Mouse (Mus musculus) frontal cortex, adult (tissue): ENCODE measurements at regions not wholly inside any gene's neighbourhood (a gene's known extent, or its start where the extent isn't known, plus 50 kb on each side); places are given as distances from the start of the nearest gene placed in this dataset.

Experiments used
- ATAC-seq: cut with Nextera tagmentation; 2 replicates; pipeline ENCODE4 v1.9.2; 2017; ENCODE audit warnings: mild to moderate bottlenecking, moderate library complexity, mixed read lengths; ENCODE audit not compliant: low TSS enrichment

GRCm38 (mm10) chrX:77190863-77191262 lies 319.9 kb upstream of the Tbl1x start:
- ATAC-seq: peak; percentile 67

GRCm38 (mm10) chrX:77208726-77209125 lies 302.1 kb upstream of the Tbl1x start:
- ATAC-seq: no peak

GRCm38 (mm10) chrX:77219355-77219754 lies 291.5 kb upstream of the Tbl1x start:
- ATAC-seq: peak; percentile 91
